Mouse (Mus musculus) liver, embryonic 15.5 days (tissue): ENCODE measurements at regions not wholly inside any gene's neighbourhood (a gene's known extent, or its start where the extent isn't known, plus 50 kb on each side); places are given as distances from the start of the nearest gene placed in this dataset.

Source experiments
- ATAC-seq: fragments of 200-750 bp; cut with Nextera tagmentation; 2 replicates; pipeline ENCODE4 v1.8.0; 2017; ENCODE audit warnings: moderate number of reproducible peaks, mild to moderate bottlenecking, moderate library complexity; ENCODE audit not compliant: insufficient read depth
- H3K27ac ChIP-seq: fragments of 300-500 bp; sonication (generic); replicated peaks from 2 replicates; pipeline ENCODE4 v1.5.1; 2015; ENCODE audit warnings: mild to moderate bottlenecking, inconsistent platforms
- H3K27me3 ChIP-seq: fragments of 300-500 bp; sonication (generic); 2 replicates; pipeline ENCODE4 v1.6.1; 2015; ENCODE audit warnings: mild to moderate bottlenecking, inconsistent platforms
- H3K36me3 ChIP-seq: fragments of 300-500 bp; sonication (generic); replicated peaks from 2 replicates; pipeline ENCODE4 v1.6.1; 2015; ENCODE audit warnings: moderate library complexity, mild to moderate bottlenecking, inconsistent platforms
- H3K4me1 ChIP-seq: fragments of 300-500 bp; sonication (generic); replicated peaks from 2 replicates; pipeline ENCODE4 v1.6.1; 2015; ENCODE audit warnings: inconsistent platforms
- H3K4me2 ChIP-seq: fragments of 300-500 bp; sonication (generic); 2 replicates; pipeline ENCODE4 v1.6.1; 2015; ENCODE audit warnings: moderate library complexity, mild to moderate bottlenecking, inconsistent platforms
- H3K4me3 ChIP-seq: fragments of 300-500 bp; sonication (generic); replicated peaks from 2 replicates; pipeline ENCODE4 v1.5.1; 2015; ENCODE audit warnings: mild to moderate bottlenecking, inconsistent platforms
- H3K9ac ChIP-seq: fragments of 300-500 bp; sonication (generic); 2 replicates; pipeline ENCODE4 v1.6.1; 2015; ENCODE audit warnings: moderate library complexity, mild to moderate bottlenecking, inconsistent platforms
- H3K9me3 ChIP-seq: fragments of 300-500 bp; sonication (generic); replicated peaks from 2 replicates; pipeline ENCODE4 v1.6.1; 2016; ENCODE audit warnings: inconsistent platforms
- WGBS: fragments of 180-500 bp; shearing (Covaris S2); methylation state at CpG from one replicate; pipeline ENCODE4 v1.1.7; 2015; ENCODE audit warnings: mixed read lengths; ENCODE audit not compliant: insufficient replicate concordance; 5-methylcytosine and 5-hydroxymethylcytosine counted together

GRCm38 (mm10) chr1:76453160-76453710 is 907.2 kb downstream of the Slc4a3 start:
- 63% methylated on average over 7 of the region's 7 CpGs for WGBS
- Histone ChIP-seq H3K36me3 (no peaks in the 10 kb centered on the region), H3K9me3 (no peaks in the 10 kb centered on the region), H3K4me1 (no peaks in the 10 kb centered on the region), H3K27ac (no peak overlapping the region), H3K27me3 (no peaks in the 10 kb centered on the region), H3K4me2 (no peak overlapping the region), H3K9ac (no peak overlapping the region), H3K4me3 (no peak overlapping the region)
- ATAC-seq, result no peak

DNA sequence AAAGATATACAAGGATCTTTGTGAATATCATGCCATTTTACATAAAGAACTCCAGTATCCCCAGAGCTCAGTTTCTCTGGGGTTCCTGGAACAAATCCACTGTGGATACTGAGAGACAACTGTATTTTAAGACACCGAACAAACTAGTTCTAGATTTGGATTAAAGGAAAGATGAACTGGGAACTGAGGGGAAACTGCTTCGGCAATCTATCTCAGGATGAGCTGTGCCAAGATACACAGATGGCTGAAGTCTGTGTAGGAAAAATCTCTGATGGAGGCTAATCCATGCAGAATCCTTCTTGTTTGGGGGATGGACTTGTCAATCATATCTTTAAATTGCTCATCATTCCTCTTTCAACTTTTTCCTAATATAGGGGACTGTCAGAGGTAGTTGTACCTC is 920.5 kb downstream of the Slc4a3 start:
- Histone ChIP-seq H3K27ac (no peak overlapping the region), H3K4me2 (no peak overlapping the region), H3K27me3 (no peaks in the 10 kb centered on the region), H3K4me1 (no peaks in the 10 kb centered on the region), H3K9ac (no peak overlapping the region), H3K4me3 (no peak overlapping the region), H3K9me3 (no peaks in the 10 kb centered on the region), H3K36me3 (no peaks in the 10 kb centered on the region)
- no peak for ATAC-seq
- 72% methylated on average over 2 of the region's 2 CpGs for WGBS

GRCm38 (mm10) chr1:76484193-76484592 is 938.1 kb downstream of the Slc4a3 start:
- 60% methylated on average over 4 of the region's 4 CpGs for WGBS
- Histone ChIP-seq H3K4me3 (no peak overlapping the region), H3K27ac (no peak overlapping the region), H3K9me3 (no peaks in the 10 kb centered on the region), H3K27me3 (no peaks in the 10 kb centered on the region), H3K9ac (no peak overlapping the region), H3K4me2 (no peak overlapping the region), H3K36me3 (no peaks in the 10 kb centered on the region), H3K4me1 (no peaks in the 10 kb centered on the region)
- no peak for ATAC-seq

GRCm38 (mm10) chr1:76487481-76487880 is 941.4 kb downstream of the Slc4a3 start:
- no peak overlapping the region for H3K4me2 ChIP-seq
- no peaks in the 10 kb centered on the region for H3K4me1 ChIP-seq
- no peak overlapping the region for H3K27ac ChIP-seq
- no peak overlapping the region for H3K9ac ChIP-seq
- no peaks in the 10 kb centered on the region for H3K9me3 ChIP-seq
- no peaks in the 10 kb centered on the region for H3K27me3 ChIP-seq
- H3K36me3 ChIP-seq, result no peaks in the 10 kb centered on the region
- 74% methylated on average over 4 of the region's 4 CpGs for WGBS
- H3K4me3 ChIP-seq, result no peak overlapping the region
- ATAC-seq, result no peak

GRCm38 (mm10) chr1:76489681-76490492 is 943.8 kb downstream of the Slc4a3 start:
- WGBS, result 54% methylated on average over 12 of the region's 12 CpGs
- Histone ChIP-seq H3K27ac (no peak overlapping the region), H3K36me3 (no peaks in the 10 kb centered on the region)

GRCm38 (mm10) chr1:76490719-76491118 is 944.7 kb downstream of the Slc4a3 start:
- Histone ChIP-seq H3K4me3 (no peak overlapping the region), H3K36me3 (no peaks in the 10 kb centered on the region), H3K9ac (no peak overlapping the region), H3K27ac (no peak overlapping the region), H3K9me3 (no peaks in the 10 kb centered on the region), H3K27me3 (no peaks in the 10 kb centered on the region), H3K4me1 (no peaks in the 10 kb centered on the region), H3K4me2 (no peak overlapping the region)
- ATAC-seq, result no peak
- 59% methylated on average over 7 of the region's 7 CpGs for WGBS

More at GRCm38 (mm10) chr1:76489681-76490492, 943.8 kb downstream of the Slc4a3 start:
- Histone ChIP-seq H3K4me2 (no peak overlapping the region), H3K9ac (no peak overlapping the region), H3K4me1 (no peaks in the 10 kb centered on the region), H3K9me3 (no peaks in the 10 kb centered on the region), H3K4me3 (no peak overlapping the region), H3K27me3 (no peaks in the 10 kb centered on the region)
- ATAC-seq, result no peak

GRCm38 (mm10) chr1:76491187-76491586 is 945.1 kb downstream of the Slc4a3 start:
- H3K9ac ChIP-seq, result no peak overlapping the region
- ATAC-seq, result no peak
- no peaks in the 10 kb centered on the region for H3K4me1 ChIP-seq
- no peak overlapping the region for H3K4me2 ChIP-seq
- H3K27me3 ChIP-seq, result no peaks in the 10 kb centered on the region
- H3K9me3 ChIP-seq, result no peaks in the 10 kb centered on the region
- WGBS, result 50% methylated on average over 4 of the region's 4 CpGs
- no peak overlapping the region for H3K4me3 ChIP-seq
- H3K27ac ChIP-seq, result no peak overlapping the region
- no peaks in the 10 kb centered on the region for H3K36me3 ChIP-seq

GRCm38 (mm10) chr1:76505150-76505549 is 959.1 kb downstream of the Slc4a3 start:
- H3K27me3 ChIP-seq, result no peaks in the 10 kb centered on the region
- H3K4me1 ChIP-seq, result no peaks in the 10 kb centered on the region
- H3K4me3 ChIP-seq, result no peak overlapping the region
- ATAC-seq, result no peak
- H3K9me3 ChIP-seq, result no peaks in the 10 kb centered on the region
- H3K27ac ChIP-seq, result no peak overlapping the region
- H3K36me3 ChIP-seq, result no peaks in the 10 kb centered on the region
- no peak overlapping the region for H3K9ac ChIP-seq
- no peak overlapping the region for H3K4me2 ChIP-seq

- Histone ChIP-seq H3K9ac (no peak overlapping the region), H3K4me3 (no peak overlapping the region), H3K4me1 (no peaks in the 10 kb centered on the region), H3K9me3 (no peaks in the 10 kb centered on the region), H3K27me3 (no peaks in the 10 kb centered on the region), H3K36me3 (no peaks in the 10 kb centered on the region), H3K4me2 (no peak overlapping the region), H3K27ac (no peak overlapping the region)
- no peak for ATAC-seq
- 73% methylated on average over 1 of the region's 1 CpGs for WGBS
Measured at GRCm38 (mm10) chr1:76508821-76509220, 962.8 kb downstream of the Slc4a3 start.

DNA sequence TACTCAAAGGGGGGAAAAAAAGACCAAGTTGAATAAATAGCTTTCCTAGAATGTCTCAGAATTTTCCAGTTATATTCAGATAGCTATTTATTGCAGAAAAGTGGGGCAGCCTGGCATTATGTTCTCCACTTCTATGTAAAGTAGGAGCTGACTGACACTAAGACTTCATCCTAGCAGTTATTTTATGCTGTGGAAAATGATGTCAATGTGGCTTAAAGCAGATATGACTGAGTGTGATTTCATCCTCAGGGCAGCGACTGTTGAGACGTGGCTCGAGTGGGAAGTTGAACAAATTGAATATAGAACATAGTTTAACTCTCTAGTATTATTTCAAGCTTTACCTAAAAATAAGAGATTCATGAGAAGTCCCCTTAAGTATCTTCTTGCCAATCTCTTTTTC is 963.4 kb downstream of the Slc4a3 start:
- no peak overlapping the region for H3K27ac ChIP-seq
- 73% methylated on average over 3 of the region's 3 CpGs for WGBS

GRCm38 (mm10) chr1:76512156-76512555 is 966.1 kb downstream of the Slc4a3 start:
- H3K4me3 ChIP-seq, result no peak overlapping the region
- WGBS, result 50% methylated on average over 1 of the region's 1 CpGs
- no peak for ATAC-seq
- H3K36me3 ChIP-seq, result no peaks in the 10 kb centered on the region
- no peaks in the 10 kb centered on the region for H3K27me3 ChIP-seq
- H3K4me1 ChIP-seq, result no peaks in the 10 kb centered on the region
- H3K4me2 ChIP-seq, result no peak overlapping the region
- no peaks in the 10 kb centered on the region for H3K9me3 ChIP-seq
- no peak overlapping the region for H3K27ac ChIP-seq
- no peak overlapping the region for H3K9ac ChIP-seq

More for the DNA sequence above, 963.4 kb downstream of the Slc4a3 start:
- H3K9me3 ChIP-seq, result no peaks in the 10 kb centered on the region
- H3K9ac ChIP-seq, result no peak overlapping the region
- no peaks in the 10 kb centered on the region for H3K36me3 ChIP-seq
- H3K4me3 ChIP-seq, result no peak overlapping the region
- ATAC-seq, result no peak
- no peak overlapping the region for H3K4me2 ChIP-seq
- H3K4me1 ChIP-seq, result no peaks in the 10 kb centered on the region
- no peaks in the 10 kb centered on the region for H3K27me3 ChIP-seq

- Histone ChIP-seq H3K4me3 (no peak overlapping the region), H3K9ac (no peak overlapping the region), H3K9me3 (no peaks in the 10 kb centered on the region), H3K4me1 (no peaks in the 10 kb centered on the region), H3K36me3 (no peaks in the 10 kb centered on the region), H3K27ac (no peak overlapping the region), H3K4me2 (no peak overlapping the region), H3K27me3 (no peaks in the 10 kb centered on the region)
- 56% methylated on average over 2 of the region's 2 CpGs for WGBS
- ATAC-seq, result no peak
Measured at GRCm38 (mm10) chr1:76513490-76513889, 967.4 kb downstream of the Slc4a3 start.
